Mouse (Mus musculus) neural tube, embryonic 11.5 days (tissue): ENCODE measurements around the gene Crim1. TPM values are rescaled to one million over a fixed set of nuclear protein-coding genes. Genes with fewer than 3 reads are reported as not detected.
A peak's percentile ranks its signal among the peaks of the same experiment; 100 is the strongest.

ENCODE experiments used
- ATAC-seq: fragments of 200-750 bp; cut with Nextera tagmentation; 2 replicates; pipeline ENCODE4 v1.8.0; 2017; ENCODE audit warnings: moderate number of reproducible peaks, mild to moderate bottlenecking, moderate TSS enrichment, moderate library complexity; ENCODE audit not compliant: insufficient read depth, low FRiP score, low TSS enrichment
- DNase-seq: peaks from one replicate; pipeline ENCODE4 v3.0.0-alpha.2; 2015; ENCODE audit warnings: low spot score
- H3K27ac ChIP-seq: fragments of 300-500 bp; sonication (generic); 2 replicates; pipeline ENCODE4 v1.5.1; 2014; ENCODE audit warnings: low read depth, mild to moderate bottlenecking, low read length
- H3K27me3 ChIP-seq: fragments of 300-500 bp; sonication (generic); 2 replicates; pipeline ENCODE4 v1.6.1; 2014; ENCODE audit warnings: mild to moderate bottlenecking, low read length, mixed read lengths; ENCODE audit not compliant: control insufficient read depth, insufficient read depth
- H3K36me3 ChIP-seq: fragments of 300-500 bp; sonication (generic); 2 replicates; pipeline ENCODE4 v1.6.1; 2014; ENCODE audit warnings: mild to moderate bottlenecking, low read length, moderate library complexity, mixed read lengths; ENCODE audit not compliant: control insufficient read depth, insufficient read depth
- H3K4me1 ChIP-seq: fragments of 300-500 bp; sonication (generic); 2 replicates; pipeline ENCODE4 v1.6.1; 2014; ENCODE audit warnings: low read length, mixed read lengths; ENCODE audit not compliant: control insufficient read depth, insufficient read depth
- H3K4me2 ChIP-seq: fragments of 300-500 bp; sonication (generic); 2 replicates; pipeline ENCODE4 v1.6.1; 2014; ENCODE audit warnings: low read depth, mild to moderate bottlenecking, moderate library complexity
- H3K4me3 ChIP-seq: fragments of 300-500 bp; sonication (generic); 2 replicates; pipeline ENCODE4 v1.5.1; 2014; ENCODE audit warnings: low read depth, low read length
- H3K9ac ChIP-seq: fragments of 300-500 bp; sonication (generic); 2 replicates; pipeline ENCODE4 v1.6.1; 2014; ENCODE audit warnings: mild to moderate bottlenecking, low read length
- H3K9me3 ChIP-seq: fragments of 300-500 bp; sonication (generic); 2 replicates; pipeline ENCODE4 v1.6.1; 2016; ENCODE audit warnings: low read length; ENCODE audit not compliant: control insufficient read depth
- WGBS: fragments of 180-500 bp; shearing (Covaris S2); extraction: QIAGEN DNeasy Blood & Tissue Kit; methylation state at CpG from one replicate; pipeline ENCODE4 v1.1.7; 2014; 5-methylcytosine and 5-hydroxymethylcytosine counted together
- microRNA-seq: library from miRNA; unstranded; fragments of <30 nt; microRNA quantifications from one replicate; pipeline ENCODE4, GENCODE M21; 2016
- polyA plus RNA-seq: library from polyadenylated mRNA; unstranded; fragments of >200 nt; fragmentation: Nextera tagmentation; extraction: Ambion mirVana; gene quantifications from 2 replicates; pipeline ENCODE4 v1.2.1, GENCODE M21; 2014

The Crim1 gene
- polyA plus RNA-seq, 1 experiment from 2014 or later: 5.6 TPM

GRCm38 (mm10) chr17:78415255-78415654 is 215.2 kb downstream of the Crim1 start:
- 88% methylated on average over 2 of the region's 2 CpGs for WGBS
- no peak overlapping the region for H3K4me2 ChIP-seq
- H3K9me3 ChIP-seq: no peaks in the 10 kb centered on the region
- ATAC-seq (no peak), DNase-seq (no peak)
- no peak overlapping the region for H3K27ac ChIP-seq
- H3K9ac ChIP-seq: no peak overlapping the region
- H3K27me3 ChIP-seq: no peaks in the 10 kb centered on the region
- no peaks in the 10 kb centered on the region; the same call in 1 of the 2 replicates for H3K4me1 ChIP-seq
- H3K4me3 ChIP-seq: no peak overlapping the region
- H3K36me3 ChIP-seq: no peaks in the 10 kb centered on the region

- Histone ChIP-seq H3K27ac (peak within 1 kb of the TSS; percentile 93), H3K9ac (peak within 1 kb of the TSS; percentile 92), H3K9me3 (no peaks in the 10 kb centered on the region), H3K4me2 (peak within 1 kb of the TSS; percentile 68), H3K4me3 (peak within 1 kb of the TSS; percentile 84), H3K4me1 (no peaks in the 10 kb centered on the region), H3K27me3 (no peaks in the 10 kb centered on the region), H3K36me3 (no peaks in the 10 kb centered on the region)
- DNase-seq: peak; percentile 92
- peak; percentile 96 for ATAC-seq
- WGBS: under 1% methylated on average over 60 of the region's 67 CpGs
Observed at GRCm38 (mm10) chr17:78417381-78418281, 217.6 kb downstream of the Crim1 start, which contains the start of gene Fez2. Gene Fez2 (minus strand): TSS chr17:78418152.

GRCm38 (mm10) chr17:78419216-78419615 is 219.2 kb downstream of the Crim1 start:
- H3K27ac ChIP-seq: no peak overlapping the region
- no peaks in the 10 kb centered on the region for H3K9me3 ChIP-seq
- H3K4me1 ChIP-seq: no peaks in the 10 kb centered on the region
- ATAC-seq: no peak
- 84% methylated on average over 4 of the region's 4 CpGs for WGBS
- H3K4me2 ChIP-seq: no peak overlapping the region
- H3K27me3 ChIP-seq: no peaks in the 10 kb centered on the region
- no peak for DNase-seq
- H3K9ac ChIP-seq: no peak overlapping the region
- H3K36me3 ChIP-seq: no peaks in the 10 kb centered on the region
- H3K4me3 ChIP-seq: no peak overlapping the region

GRCm38 (mm10) chr17:78425026-78425425 is 225.0 kb downstream of the Crim1 start:
- Histone ChIP-seq H3K27ac (no peak overlapping the region), H3K36me3 (no peaks in the 10 kb centered on the region), H3K27me3 (no peaks in the 10 kb centered on the region), H3K4me2 (no peak overlapping the region), H3K9me3 (no peaks in the 10 kb centered on the region), H3K4me3 (no peak overlapping the region), H3K9ac (no peak overlapping the region), H3K4me1 (no peaks in the 10 kb centered on the region)
- ATAC-seq (no peak), DNase-seq (no peak)
- 84% methylated on average over 8 of the region's 8 CpGs for WGBS

Small RNA genes lying within 50 kb of the gene (microRNA-seq; reads per million reads assigned to microRNA genes)
- not detected for gene Gm25069

Other genes starting within 250 kb of the Crim1 start
- 54.7 and 57.0 TPM in 2 replicates for gene Fez2, start 217.9 kb downstream of the Crim1 start, polyA plus RNA-seq